Mouse (Mus musculus) R1 (cell line): Measurements from ENCODE around the gene Tmem233.

Source experiments
- DNase-seq: peaks from one replicate; pipeline ENCODE4 v3.0.0-alpha.2; 2018; ENCODE audit warnings: low read depth, low spot score

Gene Tmem233

DNA sequence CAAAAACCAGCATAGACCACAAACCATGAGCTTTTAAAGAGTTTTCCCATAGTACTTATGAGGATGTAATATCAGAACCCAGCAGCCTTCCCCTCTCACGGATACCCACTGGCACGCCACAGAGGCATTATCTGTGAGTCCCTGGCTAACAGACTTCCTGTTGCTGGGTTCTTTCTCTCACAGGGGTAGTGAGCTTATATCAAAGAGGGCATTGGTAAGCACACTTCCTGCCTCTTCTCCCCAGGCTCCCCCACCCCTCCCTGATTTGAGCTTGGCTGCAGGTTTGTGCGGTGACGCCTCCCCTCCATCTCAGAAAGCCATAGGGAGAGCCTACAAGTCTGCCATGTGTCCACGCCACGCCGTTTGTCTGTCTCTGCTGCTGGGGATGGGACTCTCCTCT, 54.0 kb downstream of the Tmem233 start:
- no peak for DNase-seq

DNA sequence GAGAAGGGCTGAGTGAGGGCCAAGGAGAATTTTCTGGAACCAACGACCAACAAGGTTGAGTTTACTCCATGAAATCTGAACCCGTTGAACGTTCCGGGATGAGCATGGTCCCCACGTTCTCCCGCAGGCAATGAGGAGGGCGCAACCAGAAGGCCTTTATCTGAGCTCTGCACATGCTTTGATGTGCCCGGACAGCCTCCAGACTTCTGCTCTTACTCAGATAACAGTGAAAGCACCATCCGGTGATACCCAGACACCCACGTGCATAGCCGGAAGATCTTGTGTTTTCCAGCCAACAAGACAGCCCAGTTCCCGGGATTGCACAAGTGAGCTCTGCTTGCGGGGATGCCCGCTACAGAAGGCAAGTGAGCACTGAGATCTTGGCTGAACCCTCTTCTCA, 56.5 kb downstream of the Tmem233 start:
- DNase-seq: no peak

DNA sequence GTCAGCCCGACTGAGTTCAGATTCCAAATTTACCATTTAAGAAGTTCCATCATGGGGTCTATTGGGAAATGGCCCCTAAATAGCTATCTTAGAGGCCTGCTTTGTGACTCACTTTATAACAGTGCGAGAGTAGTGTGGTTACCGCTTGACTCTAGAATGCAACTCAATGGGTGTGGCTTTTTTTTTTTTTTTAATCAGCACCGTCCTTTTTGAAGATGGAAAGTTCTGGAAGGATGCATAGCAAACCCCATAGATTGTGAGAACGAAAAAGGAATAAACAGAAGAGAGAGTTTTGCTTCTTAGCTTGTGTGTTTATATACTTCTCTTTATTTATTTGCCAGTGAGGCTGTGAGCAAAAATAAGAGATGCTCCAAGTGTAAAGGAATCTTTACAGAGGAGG, 56.9 kb downstream of the Tmem233 start:
- DNase-seq: no peak

DNA sequence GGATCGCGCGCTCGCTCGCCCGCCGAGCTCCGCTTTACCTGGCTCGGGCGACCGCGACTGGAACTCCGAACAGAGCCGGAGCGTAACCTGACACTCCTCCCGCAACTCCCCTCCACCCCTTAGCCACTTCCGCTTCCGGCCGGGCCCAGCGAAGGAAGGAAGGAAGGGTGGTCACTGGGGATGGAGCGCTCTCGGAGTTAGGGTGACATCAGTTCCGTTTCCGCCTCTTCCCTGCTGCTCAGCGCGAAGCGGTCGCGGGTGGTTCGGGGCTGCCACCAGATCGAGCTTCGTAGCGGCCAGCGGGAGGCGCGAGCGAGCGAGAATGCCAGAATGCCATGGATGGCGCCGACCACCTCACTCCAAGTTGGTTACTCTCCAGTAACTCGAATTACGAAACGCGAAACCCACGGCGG, 58.7 kb downstream of the Tmem233 start, which contains the start of gene Prkab1:
Gene Prkab1 (minus strand): TSS at position 182 of the 413 bp plus-strand sequence.
- DNase-seq: peak; percentile 99

DNA sequence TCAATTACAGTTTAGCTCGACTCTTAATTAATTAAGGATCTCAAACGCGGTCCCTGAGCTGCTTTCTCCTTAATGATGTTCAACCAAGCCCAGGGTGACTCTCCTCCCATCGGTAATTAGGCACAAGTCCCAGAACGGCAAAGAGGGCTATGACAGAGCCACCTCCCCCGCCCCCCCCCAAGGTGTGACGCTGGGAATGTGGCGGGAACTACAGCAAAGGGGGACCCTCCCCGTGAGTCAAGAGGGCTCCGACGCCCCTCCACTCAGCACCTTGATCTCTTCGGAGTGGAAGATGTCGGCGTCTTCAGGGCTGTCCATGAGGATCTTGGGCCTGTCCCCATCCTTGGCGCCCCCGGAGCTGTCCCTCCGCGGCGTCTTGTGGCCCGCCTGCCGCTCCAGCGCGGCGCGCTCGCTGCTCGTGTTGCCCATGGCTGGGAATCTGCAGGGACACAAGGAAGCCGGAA, 59.2 kb downstream of the Tmem233 start:
- no peak for DNase-seq

DNA sequence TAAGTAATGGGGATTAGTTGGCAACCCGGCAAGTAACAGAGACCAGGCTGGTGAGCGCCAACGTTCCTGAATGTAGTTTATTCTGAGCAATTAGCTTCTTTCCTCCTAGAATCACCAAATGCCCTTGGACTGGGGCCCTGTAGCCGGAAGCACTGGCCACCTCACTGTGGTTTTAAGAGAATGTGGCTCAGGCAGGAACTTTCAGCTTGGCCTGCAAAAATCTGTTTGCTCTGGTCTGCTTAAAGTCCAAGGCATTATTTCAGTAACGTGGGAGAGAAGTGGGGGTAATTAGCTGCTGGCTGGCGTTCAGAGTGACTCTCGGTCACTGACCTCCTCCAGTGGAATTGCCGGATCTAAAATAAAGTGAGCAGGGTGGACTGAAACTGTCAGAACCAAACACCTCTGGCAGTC, 59.8 kb downstream of the Tmem233 start:
- DNase-seq: no peak

DNA sequence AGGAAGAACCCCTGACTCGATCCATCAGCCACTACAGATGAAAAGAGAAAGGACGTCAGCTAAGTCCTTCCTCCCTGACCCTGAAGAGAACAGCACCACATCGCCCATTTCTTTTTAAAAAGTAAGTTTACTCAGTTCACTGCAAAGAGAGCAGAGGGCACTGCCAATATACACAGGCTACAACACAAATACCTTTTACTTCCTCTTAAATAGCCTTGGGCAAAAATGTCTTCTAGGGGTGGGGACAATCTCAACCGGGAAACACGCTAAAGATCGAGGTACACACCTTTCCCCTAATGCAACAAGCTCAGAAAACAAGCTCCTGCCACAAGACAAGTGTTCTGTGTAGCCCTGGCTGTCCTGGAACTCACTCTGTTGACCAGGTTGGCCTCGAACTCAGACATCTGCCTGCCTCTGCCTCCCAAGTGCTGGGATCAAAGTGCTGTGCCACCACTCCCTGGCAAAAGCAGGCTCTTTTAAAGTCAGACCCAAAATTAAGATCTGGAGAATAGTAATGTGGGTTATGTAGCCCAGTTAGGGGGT, 60.3 kb downstream of the Tmem233 start:
- no peak for DNase-seq

DNA sequence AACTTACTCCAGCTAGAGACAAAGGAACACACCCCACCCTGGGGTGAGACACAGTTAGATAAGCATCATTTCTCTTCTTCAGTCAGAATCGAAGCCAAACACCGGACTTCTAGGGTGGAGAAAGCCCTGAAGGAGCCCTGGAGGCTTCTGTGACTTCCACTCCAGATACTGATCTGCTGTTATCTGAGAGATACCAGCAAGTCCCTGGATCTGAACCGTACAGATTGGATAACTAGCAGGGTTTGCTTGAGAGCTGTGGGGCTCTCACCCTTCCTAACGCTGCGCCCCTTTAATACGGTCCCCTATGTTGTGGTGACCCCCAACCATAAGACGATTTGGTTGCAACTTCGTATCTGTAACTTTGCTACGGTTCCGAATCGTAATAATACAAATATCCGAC, 60.9 kb downstream of the Tmem233 start:
- DNase-seq: no peak

DNA sequence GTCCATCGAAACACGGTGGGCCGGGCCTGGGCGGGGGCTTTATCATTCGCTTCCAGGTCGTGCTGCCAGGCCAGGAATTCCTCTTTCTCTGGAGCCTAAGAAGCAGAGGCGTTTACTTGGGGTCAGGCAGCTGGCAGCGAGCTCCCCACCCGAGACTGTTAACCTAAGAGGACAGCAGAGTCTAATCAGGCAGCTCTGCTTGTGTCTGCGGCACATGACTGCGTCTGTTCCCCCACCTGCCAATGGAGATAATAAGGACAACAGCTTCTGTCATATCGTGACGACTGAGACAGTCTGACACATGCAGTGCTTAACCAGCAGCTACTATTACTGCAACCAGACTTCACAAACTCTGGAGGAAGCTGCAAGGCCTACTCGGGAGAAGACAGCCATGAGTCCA, 61.5 kb downstream of the Tmem233 start:
- no peak for DNase-seq

DNA sequence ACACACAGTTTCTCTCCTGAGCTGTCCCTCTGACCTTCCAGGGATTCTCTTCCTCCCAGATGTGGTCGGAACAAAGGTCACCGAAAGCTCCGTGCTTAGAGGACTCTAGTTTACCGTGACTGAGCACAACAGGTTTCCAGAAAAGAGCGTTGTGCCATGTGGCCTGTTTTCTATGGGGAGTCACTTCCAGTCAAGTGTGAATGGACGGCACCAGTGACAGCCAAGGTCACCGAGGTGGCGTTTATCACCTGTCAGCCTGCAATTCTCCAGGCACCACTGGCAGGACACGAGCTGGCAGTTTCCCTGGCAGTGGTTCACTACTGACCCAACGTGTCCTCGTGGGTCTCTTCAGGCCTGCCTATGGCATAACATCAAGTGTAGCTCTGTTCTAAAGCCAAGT, 63.7 kb downstream of the Tmem233 start:
- DNase-seq: no peak

DNA sequence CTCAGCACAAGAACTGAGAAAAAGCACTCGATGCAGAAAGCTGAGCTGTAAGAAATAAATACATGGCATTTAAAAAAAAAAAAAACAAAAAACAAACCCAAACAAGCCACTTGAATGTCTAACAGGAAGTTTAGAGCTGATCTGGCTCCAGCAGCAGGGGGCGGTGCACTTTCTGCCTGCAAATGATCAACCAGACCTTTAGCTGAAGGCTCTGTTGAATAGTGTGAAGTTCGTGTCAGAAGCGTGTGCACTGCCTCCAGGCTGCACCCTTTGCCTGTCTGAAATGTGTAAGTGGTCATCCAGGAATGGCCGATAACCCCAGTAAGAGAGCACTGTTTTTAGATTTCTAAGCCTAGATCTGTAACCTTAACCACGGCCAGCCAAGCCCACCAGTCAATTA, 64.3 kb downstream of the Tmem233 start:
- DNase-seq: no peak

DNA sequence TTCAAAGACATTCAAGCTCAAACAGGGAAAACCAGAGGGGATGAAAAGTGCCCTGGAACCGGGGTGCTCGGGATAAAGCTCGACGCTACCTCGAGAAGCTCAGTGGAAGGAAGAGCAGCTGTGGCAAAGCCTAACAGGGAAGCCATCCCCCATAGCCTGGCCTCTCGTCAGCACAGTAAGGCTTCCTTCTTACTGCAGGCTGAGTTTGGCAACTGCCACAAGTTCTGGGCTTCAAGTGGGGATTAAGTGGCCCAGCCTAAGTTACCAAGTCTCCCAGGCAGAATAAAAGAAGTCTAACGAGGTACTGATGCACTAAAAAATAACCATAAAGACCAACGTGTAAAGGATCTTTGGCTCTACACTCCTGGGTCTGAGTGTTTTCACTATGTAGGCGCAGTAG, 64.8 kb downstream of the Tmem233 start:
- no peak for DNase-seq

DNA sequence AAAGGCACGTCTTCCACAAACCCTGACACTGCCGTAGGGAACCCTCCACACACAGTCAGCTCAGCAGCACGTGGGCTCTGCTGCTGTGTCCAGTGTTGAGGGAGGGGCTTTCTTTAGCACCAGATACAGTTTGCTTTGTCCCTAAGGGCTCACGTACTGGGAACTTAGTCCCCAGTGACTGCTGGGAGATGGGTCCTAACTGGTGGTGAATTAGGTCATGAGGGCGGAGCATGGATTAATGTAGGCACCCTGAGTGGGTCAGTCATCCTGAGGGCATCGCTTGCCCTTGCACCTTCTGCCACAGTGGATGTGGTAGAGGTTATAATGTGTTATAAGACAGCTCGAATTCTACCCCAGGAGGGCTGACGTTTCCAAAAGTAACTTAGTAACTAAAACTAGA, 65.7 kb downstream of the Tmem233 start:
- DNase-seq: no peak

DNA sequence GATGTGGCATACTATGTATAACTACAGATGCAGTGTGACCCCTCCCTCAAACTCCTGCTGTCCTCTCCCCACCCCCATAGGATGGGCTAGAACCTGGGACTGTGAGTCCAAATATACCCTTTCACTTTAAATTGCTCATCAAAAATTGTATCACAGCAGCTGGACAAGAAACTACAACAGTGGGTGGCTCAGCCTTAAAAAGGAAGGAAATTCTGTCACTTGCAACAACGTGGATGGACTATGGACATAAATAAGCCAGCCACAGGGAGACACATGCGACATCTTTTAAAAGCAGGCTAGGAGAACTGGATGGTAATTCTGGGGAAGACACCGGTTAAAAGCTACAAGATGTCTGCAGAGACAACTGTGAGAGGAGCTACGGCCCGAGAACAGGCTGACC, 66.5 kb downstream of the Tmem233 start:
- no peak for DNase-seq

DNA sequence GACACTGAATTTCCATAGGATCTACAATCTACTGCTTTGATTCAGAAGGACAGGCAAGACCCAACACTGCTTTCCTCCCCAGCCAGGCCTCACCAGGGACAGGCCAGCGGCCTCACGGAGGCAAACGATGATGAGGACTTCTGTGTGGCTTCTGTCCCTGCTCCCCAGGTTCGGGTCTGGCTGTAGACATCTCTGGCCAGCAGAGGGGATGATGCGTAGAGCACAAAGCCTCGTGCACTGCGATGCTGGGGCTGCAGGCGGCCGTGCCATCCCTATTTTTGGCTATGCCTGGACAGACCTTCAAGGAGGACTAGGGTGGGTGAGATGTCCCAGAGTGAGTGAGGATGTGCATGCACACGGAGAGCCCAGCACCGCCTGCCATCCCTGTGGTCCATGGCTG, 68.8 kb downstream of the Tmem233 start:
- peak; percentile 44 for DNase-seq

DNA sequence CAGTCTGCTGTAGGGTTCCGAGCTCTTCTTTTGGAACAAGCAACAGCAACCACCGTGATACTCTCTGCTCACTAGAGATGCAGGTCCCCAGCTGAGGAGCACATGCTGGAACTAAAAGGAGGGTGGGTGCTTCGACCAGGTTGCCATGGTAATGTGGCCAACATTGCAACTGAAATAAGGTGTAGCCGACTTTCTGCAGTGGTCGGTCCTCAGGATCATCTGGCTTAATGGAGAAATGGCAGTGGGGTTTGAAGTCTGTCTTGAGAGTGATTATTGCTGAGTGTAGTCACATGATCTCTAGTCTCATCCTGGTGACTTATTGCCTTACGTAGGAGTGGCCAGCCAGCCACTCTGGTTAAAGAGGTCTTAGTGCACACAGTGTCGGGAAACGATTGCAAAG, 69.2 kb downstream of the Tmem233 start:
- no peak for DNase-seq

DNA sequence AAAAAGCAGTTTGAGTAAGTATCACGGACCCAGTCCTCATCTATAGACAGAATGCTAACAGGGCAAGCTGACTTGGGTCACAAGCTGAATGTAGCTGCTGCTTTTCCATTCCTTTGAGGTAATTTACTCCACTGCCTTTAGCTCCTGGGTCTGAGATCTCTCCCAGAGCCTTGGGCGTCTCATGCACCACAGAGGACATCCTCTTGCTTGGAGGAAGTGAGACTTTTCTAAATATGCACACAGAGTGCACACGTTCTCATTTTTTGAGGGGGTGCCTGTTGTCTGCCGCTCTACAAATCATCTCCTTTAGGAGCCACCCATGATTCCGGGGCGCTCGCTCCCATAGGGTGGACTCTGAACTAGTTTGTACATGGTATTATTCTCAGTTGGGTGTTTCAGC, 70.5 kb downstream of the Tmem233 start:
- no peak for DNase-seq

DNA sequence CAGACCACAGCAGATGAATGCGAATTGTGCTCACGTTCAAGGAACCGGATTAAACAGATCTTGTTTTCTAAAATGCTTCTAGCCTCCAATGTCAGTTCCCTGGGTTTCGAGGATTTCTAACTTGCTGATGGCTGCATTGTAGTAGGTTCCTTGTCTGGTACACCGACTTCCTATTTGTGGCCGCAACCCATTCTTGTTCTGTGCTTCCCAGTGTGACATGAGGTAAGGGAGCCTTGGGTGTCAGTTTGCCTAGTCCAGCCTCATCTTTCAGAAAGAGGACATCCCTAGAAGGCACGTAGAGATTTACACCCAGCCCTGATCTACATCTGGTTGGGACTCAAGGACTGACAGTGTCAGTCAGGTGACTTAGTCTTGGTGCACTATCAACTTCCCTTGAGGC, 71.3 kb downstream of the Tmem233 start:
- DNase-seq: no peak

DNA sequence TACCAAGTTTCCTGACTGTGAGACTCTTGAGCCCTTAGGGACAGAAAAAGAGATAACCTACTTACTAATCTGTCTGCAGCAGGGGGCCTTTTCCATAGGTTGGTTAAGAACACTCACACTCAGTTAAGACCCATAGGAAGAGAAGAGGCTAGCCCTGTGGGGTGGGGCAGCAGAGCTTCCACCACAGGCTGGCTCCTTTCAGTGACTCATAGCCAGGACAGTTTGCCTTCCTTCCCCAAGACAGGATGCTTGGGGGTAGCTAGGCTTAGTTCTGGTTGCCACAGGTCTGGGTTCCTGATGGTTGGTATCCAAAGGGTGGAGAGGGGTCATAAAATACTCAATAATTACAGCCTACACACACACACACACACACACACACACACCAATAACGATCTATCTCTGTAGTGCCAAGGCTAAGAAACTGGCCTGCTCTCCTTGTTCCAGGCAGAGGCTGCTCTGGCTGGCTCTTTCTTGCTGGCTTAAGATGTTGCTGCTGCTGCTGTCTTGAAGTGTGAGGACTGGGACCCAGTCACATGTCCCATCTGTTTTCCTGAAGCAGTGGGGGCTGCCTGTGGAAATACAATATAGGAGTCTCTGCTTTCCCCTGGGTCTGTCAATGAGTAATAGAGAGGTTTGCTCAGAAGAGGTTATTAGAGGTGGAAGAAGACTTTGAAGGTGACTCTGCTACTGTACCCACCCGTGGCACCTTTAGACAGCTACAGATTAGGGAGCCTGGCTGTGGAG, 73.0 kb downstream of the Tmem233 start:
- DNase-seq: no peak

DNA sequence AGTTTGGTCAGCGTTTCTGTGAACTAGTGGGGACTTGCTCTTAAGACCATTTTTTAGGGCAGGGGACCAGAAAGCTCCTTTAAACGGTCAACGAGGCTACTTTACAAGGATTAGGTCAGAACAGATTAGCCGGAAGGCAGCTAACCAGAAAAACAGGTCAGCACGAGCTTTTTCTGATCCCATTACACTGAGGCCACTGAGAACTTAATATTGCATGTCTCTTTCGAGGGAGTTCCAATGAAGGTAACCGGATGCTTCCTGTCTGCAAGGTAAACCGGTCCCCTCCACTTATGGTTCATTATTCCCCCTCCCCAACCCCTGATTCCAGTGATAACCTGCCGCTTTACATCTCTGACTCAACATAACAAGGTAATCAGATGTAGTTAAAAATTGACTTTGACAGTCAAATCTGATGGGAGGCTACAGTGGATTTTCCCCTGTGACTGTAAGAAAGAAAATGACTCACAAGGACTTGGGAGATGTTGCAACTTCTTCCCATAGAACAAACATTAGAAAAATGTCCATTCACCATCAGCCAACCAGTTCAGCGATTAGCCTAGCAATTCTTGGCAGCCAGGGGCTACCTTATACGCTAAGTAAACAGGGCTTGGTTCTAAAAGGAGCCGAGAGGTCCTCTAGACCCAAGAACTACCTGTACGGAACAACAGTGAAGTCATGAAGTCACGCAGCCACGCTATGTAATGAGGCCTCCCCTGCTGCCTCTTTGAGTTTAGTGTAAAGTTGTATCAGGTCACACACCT, 73.8 kb downstream of the Tmem233 start:
- DNase-seq: no peak

DNA sequence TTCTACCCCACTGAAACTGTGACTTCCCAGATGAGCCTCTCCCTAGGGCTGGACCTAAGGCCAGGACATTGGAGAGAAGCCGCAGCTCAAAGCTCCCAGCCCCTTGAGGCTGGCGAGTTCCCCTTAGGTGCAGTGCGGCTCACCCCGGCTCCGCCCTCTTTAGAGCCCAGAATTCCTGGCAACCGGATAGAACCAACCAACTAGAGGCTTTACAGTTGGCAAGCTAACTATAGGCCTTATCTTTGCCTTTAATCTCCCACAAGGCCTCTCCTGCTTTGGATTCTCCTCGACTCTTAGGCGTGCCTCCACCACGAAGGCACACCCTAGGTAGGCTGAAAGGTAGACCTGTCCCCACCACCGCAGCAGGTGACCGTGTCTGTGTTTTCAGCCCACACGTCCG, 75.3 kb downstream of the Tmem233 start:
- peak; percentile 74 for DNase-seq

DNA sequence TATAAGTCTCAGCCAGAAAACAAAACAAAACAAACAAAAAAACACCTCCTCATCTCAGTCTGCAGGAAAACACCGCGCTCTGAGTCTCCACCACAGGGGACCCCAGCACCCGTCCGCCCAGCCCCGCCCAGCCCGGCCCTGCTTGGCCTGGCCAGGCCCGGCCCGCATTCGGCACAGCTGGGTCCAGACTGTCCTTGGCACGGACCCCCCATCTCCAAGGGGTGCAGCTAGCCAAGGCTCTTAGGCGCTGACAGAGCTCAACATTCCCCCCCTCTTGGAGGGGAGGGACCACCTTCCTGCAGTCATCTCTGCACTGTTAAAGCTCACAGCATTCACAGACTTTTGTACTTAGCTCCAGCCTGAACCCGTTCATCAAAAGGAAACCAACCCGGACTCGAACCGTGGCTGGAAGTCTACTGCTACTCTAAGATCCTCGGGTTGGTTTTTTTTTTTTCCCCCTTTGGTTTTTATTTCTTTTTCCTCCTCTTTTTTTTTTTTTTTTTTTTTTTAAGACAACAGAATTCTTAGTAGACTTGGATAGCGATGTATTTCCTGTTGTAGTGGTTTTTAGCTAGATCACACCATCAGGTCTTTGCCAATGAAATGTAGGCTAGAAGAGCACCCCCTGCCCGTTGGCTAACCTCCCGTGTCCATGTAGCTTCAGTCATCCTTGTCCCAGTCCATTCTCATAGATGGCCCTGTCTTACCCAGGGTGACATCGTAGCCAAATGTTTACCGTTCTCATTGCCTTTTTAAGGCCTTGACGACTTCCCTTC, 76.5 kb downstream of the Tmem233 start:
- peak; percentile 71 for DNase-seq
